Mouse (Mus musculus) hindbrain, embryonic 14.5 days (tissue): ENCODE data around the gene Anapc13. TPM values are rescaled to one million over a fixed set of nuclear protein-coding genes. Genes with fewer than 3 reads are reported as not detected.

ENCODE experiments used
- ATAC-seq: fragments of 200-750 bp; cut with Nextera tagmentation; 2 replicates; pipeline ENCODE4 v1.8.0; 2017; ENCODE audit warnings: moderate number of reproducible peaks, mild to moderate bottlenecking, moderate TSS enrichment, moderate library complexity; ENCODE audit not compliant: low FRiP score
- DNase-seq: peaks from one replicate; pipeline ENCODE4 v3.0.0-alpha.2; 2015; ENCODE audit warnings: low spot score
- H3K27ac ChIP-seq: fragments of 300-500 bp; sonication (generic); 2 replicates; pipeline ENCODE4 v1.5.1; 2014; ENCODE audit warnings: mild to moderate bottlenecking, moderate library complexity
- H3K27me3 ChIP-seq: fragments of 300-500 bp; sonication (generic); 2 replicates; pipeline ENCODE4 v1.6.1; 2014; ENCODE audit warnings: mild to moderate bottlenecking, low read length, mixed read lengths; ENCODE audit not compliant: control insufficient read depth, insufficient read depth
- H3K36me3 ChIP-seq: fragments of 300-500 bp; sonication (generic); replicated peaks from 2 replicates; pipeline ENCODE4 v1.6.1; 2014; ENCODE audit not compliant: control insufficient read depth, insufficient read depth
- H3K4me1 ChIP-seq: fragments of 300-500 bp; sonication (generic); replicated peaks from 2 replicates; pipeline ENCODE4 v1.6.1; 2014; ENCODE audit warnings: antibody characterized with exemption, low read length, mixed read lengths; ENCODE audit not compliant: control insufficient read depth, insufficient read depth
- H3K4me2 ChIP-seq: fragments of 300-500 bp; sonication (generic); replicated peaks from 2 replicates; pipeline ENCODE4 v1.6.1; 2014; ENCODE audit warnings: mild to moderate bottlenecking, moderate library complexity
- H3K4me3 ChIP-seq: fragments of 300-500 bp; sonication (generic); replicated peaks from 2 replicates; pipeline ENCODE4 v1.5.1; 2014; ENCODE audit warnings: mild to moderate bottlenecking, low read length
- H3K9ac ChIP-seq: fragments of 300-500 bp; sonication (generic); 2 replicates; pipeline ENCODE4 v1.6.1; 2014
- H3K9me3 ChIP-seq: fragments of 300-500 bp; sonication (generic); 2 replicates; pipeline ENCODE4 v1.6.1; 2016; ENCODE audit warnings: low read length; ENCODE audit not compliant: control insufficient read depth
- WGBS: fragments of 180-500 bp; shearing (Covaris S2); extraction: QIAGEN DNeasy Blood & Tissue Kit; methylation state at CpG from one replicate; pipeline ENCODE4 v1.1.7; 2014; 5-methylcytosine and 5-hydroxymethylcytosine counted together
- polyA plus RNA-seq: library from polyadenylated mRNA; unstranded; fragments of >200 nt; fragmentation: Nextera tagmentation; extraction: Ambion mirVana; gene quantifications from 2 replicates; pipeline ENCODE4 v1.2.1, GENCODE M21; 2014

Gene Anapc13
- polyA plus RNA-seq, 1 experiment from 2014 or later: 184 TPM

DNA sequence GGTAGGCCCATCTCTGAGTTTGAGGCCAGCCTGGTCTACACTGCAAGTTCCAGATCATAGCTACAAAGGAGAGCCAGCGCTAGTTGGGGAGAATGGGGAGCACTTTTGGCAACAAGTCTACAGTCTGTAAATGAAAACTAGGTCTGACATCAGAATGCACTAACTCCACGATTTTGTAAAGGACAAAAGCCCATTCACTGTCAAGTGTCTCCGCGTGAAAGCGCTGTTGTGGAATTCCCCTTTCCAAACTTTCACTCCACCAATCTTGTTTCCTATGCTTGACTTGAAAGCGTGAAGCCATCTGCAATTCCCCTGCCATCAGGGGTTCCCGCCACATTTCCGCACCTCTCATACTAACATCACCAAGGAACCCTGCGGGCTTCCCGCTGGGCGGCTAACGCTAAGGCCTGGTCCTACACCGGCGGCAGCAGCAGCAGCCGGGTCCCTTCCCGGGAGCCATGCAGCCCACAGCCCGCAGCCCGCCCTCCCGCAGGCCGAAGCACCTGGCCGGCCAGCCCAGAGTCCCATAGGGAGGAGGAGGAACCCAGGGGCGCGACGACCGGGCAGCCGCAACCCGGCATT lies 604 bp upstream of the Anapc13 start:
- WGBS: 1% methylated on average over 27 of the region's 27 CpGs
- Histone ChIP-seq H3K4me1 (peaks cover 16% of the 10 kb centered on the region), H3K27ac (peak overlapping the region; percentile 97), H3K36me3 (no peaks in the 10 kb centered on the region), H3K27me3 (no peaks in the 10 kb centered on the region), H3K4me3 (peak overlapping the region; percentile 86), H3K9ac (peak overlapping the region; percentile 97), H3K9me3 (no peaks in the 10 kb centered on the region), H3K4me2 (peak overlapping the region; percentile 74)
- DNase-seq: peak; percentile 60
- ATAC-seq: peak; percentile 64; the same call in 1 of the 2 replicates

GRCm38 (mm10) chr9:102626839-102627225 lies 736 bp downstream of the Anapc13 start:
- no peaks in the 10 kb centered on the region for H3K9me3 ChIP-seq
- ATAC-seq: no peak
- 0% methylated on average over 9 of the region's 9 CpGs for WGBS

GRCm38 (mm10) chr9:102627442-102627841 lies 1.3 kb downstream of the Anapc13 start:
- Histone ChIP-seq H3K4me1 (peaks cover 16% of the 10 kb centered on the region), H3K27me3 (no peaks in the 10 kb centered on the region), H3K4me2 (peak overlapping the region; percentile 67), H3K27ac (no peak overlapping the region), H3K9me3 (no peaks in the 10 kb centered on the region), H3K4me3 (peak overlapping the region; percentile 86), H3K9ac (peak overlapping the region; percentile 97; the same call in 1 of the 2 replicates), H3K36me3 (no peaks in the 10 kb centered on the region)
- no peak for DNase-seq
- ATAC-seq: no peak
- WGBS: 91% methylated on average over 7 of the region's 7 CpGs

More at GRCm38 (mm10) chr9:102626839-102627225, 736 bp downstream of the Anapc13 start:
- no peak for DNase-seq
- Histone ChIP-seq H3K4me2 (peak overlapping the region; percentile 67), H3K36me3 (no peaks in the 10 kb centered on the region), H3K27ac (peak overlapping the region; percentile 97), H3K9ac (peak overlapping the region; percentile 97), H3K27me3 (no peaks in the 10 kb centered on the region), H3K4me3 (peak overlapping the region; percentile 86), H3K4me1 (peaks cover 16% of the 10 kb centered on the region)

GRCm38 (mm10) chr9:102629052-102629451 lies 3.0 kb downstream of the Anapc13 start:
- no peak overlapping the region for H3K4me3 ChIP-seq
- 79% methylated on average over 7 of the region's 7 CpGs for WGBS
- no peak overlapping the region for H3K4me2 ChIP-seq
- no peaks in the 10 kb centered on the region for H3K9me3 ChIP-seq
- peaks cover 19% of the 10 kb centered on the region for H3K4me1 ChIP-seq
- peaks cover 6% of the 10 kb centered on the region for H3K36me3 ChIP-seq
- ATAC-seq: no peak
- no peaks in the 10 kb centered on the region for H3K27me3 ChIP-seq
- H3K27ac ChIP-seq: no peak overlapping the region
- H3K9ac ChIP-seq: no peak overlapping the region; the same call in 1 of the 2 replicates
- DNase-seq: no peak

- 0 out of 2 replicates have a peak, but pooled peaks cover 8% of the 10 kb centered on the region for H3K4me1 ChIP-seq
- H3K36me3 ChIP-seq: peaks cover 16% of the 10 kb centered on the region
- no peaks in the 10 kb centered on the region for H3K9me3 ChIP-seq
- no peak overlapping the region for H3K27ac ChIP-seq
- 66% methylated on average over 2 of the region's 2 CpGs for WGBS
- H3K4me2 ChIP-seq: no peak overlapping the region
- no peak overlapping the region for H3K4me3 ChIP-seq
- DNase-seq (no peak), ATAC-seq (no peak)
- no peaks in the 10 kb centered on the region for H3K27me3 ChIP-seq
- H3K9ac ChIP-seq: no peak overlapping the region
Measured at GRCm38 (mm10) chr9:102631589-102632147, 5.6 kb downstream of the Anapc13 start.

- no peak for DNase-seq
Measured at GRCm38 (mm10) chr9:102632173-102632572, 6.1 kb downstream of the Anapc13 start.

DNA sequence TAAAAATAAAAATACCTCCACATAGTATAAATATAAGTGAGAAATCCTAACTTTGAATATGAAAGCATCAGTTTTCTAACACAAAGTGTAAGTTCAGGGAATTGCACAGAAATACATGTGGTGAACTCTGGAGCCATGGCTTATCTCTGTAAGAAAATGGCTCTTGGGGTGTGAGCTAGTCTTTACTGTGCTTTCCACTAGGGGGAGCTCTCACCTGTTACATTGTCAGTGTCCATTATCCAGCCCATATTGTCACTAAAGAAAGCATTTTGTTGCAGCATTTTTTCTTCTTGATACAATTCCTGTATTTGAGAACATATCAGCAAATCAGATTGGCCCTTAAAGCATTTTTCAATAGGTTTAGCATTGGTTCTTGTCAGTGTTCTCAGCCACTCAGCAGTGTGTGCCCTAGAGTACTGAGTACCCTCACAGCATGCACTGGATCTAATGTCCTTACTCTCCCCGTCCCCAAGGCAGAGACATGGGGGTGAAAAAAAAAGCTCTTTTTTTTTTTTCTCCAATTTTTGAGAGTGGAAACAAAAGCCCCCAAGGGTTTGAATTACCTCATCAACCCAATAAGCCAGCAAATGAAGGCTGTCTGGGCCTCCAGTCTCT lies 6.9 kb downstream of the Anapc13 start:
- H3K4me3 ChIP-seq: no peak overlapping the region
- WGBS: 48% methylated on average over 1 of the region's 1 CpGs
- no peak overlapping the region for H3K4me2 ChIP-seq
- H3K27ac ChIP-seq: peak overlapping the region; percentile 38; the same call in 1 of the 2 replicates
- H3K27me3 ChIP-seq: no peaks in the 10 kb centered on the region
- 0 out of 2 replicates have a peak, but pooled peaks cover 3% of the 10 kb centered on the region for H3K4me1 ChIP-seq
- H3K9ac ChIP-seq: no peak overlapping the region
- ATAC-seq (peak; percentile 70; the same call in 1 of the 2 replicates), DNase-seq (peak; percentile 91)
- H3K9me3 ChIP-seq: no peaks in the 10 kb centered on the region
- H3K36me3 ChIP-seq: peaks cover 16% of the 10 kb centered on the region

More at GRCm38 (mm10) chr9:102632173-102632572, 6.1 kb downstream of the Anapc13 start:
- 94% methylated on average over 4 of the region's 4 CpGs for WGBS
- no peak overlapping the region for H3K27ac ChIP-seq
- no peaks in the 10 kb centered on the region for H3K9me3 ChIP-seq
- peaks cover 16% of the 10 kb centered on the region for H3K36me3 ChIP-seq
- no peak for ATAC-seq
- H3K4me3 ChIP-seq: no peak overlapping the region
- 0 out of 2 replicates have a peak, but pooled peaks cover 6% of the 10 kb centered on the region for H3K4me1 ChIP-seq
- no peaks in the 10 kb centered on the region for H3K27me3 ChIP-seq
- no peak overlapping the region for H3K9ac ChIP-seq
- no peak overlapping the region for H3K4me2 ChIP-seq

DNA sequence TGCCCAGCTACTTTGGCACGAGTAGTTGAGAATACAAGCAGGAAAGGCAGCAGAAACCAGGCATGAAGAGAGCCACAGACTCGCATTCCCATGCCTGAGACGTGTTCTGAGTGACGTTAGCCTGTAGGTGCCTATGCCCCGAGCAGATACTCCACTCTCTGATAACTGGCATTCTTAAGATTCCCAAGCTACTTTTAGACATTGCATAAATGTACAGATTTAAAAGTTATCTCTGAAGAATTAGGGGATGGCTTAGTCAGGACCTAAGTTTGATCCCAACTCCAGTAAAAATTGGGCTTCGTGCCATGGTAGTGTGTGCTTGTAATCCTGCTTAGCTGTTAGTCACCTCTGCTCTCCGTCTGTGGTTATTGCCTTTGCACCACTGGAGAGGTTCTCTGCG lies 8.4 kb downstream of the Anapc13 start:
- 89% methylated on average over 8 of the region's 8 CpGs for WGBS
- H3K27me3 ChIP-seq: no peaks in the 10 kb centered on the region
- H3K4me2 ChIP-seq: no peak overlapping the region
- peaks cover 16% of the 10 kb centered on the region for H3K36me3 ChIP-seq
- DNase-seq: no peak
- H3K4me1 ChIP-seq: 0 out of 2 replicates have a peak, but pooled peaks cover 3% of the 10 kb centered on the region
- H3K4me3 ChIP-seq: no peak overlapping the region
- ATAC-seq: no peak
- no peak overlapping the region for H3K9ac ChIP-seq
- no peaks in the 10 kb centered on the region for H3K9me3 ChIP-seq
- H3K27ac ChIP-seq: no peak overlapping the region

GRCm38 (mm10) chr9:102636553-102636952 lies 10.5 kb downstream of the Anapc13 start:
- WGBS: 5% methylated on average over 4 of the region's 4 CpGs
- ATAC-seq (no peak), DNase-seq (peak; percentile 85)
- Histone ChIP-seq H3K27me3 (no peaks in the 10 kb centered on the region), H3K4me1 (0 out of 2 replicates have a peak, but pooled peaks cover 3% of the 10 kb centered on the region), H3K36me3 (peaks cover 16% of the 10 kb centered on the region), H3K4me2 (no peak overlapping the region), H3K27ac (no peak overlapping the region), H3K9ac (no peak overlapping the region), H3K9me3 (no peaks in the 10 kb centered on the region), H3K4me3 (no peak overlapping the region)
